Mouse (Mus musculus): Measurements from ENCODE around the gene Ift122. TPM values are rescaled to one million over a fixed set of nuclear protein-coding genes. Genes with fewer than 3 reads are reported as not detected.

Gene Ift122
- total and polyA plus RNA-seq, 3 experiments = 7.9 to 14.1 (median 8.6) TPM

DNA sequence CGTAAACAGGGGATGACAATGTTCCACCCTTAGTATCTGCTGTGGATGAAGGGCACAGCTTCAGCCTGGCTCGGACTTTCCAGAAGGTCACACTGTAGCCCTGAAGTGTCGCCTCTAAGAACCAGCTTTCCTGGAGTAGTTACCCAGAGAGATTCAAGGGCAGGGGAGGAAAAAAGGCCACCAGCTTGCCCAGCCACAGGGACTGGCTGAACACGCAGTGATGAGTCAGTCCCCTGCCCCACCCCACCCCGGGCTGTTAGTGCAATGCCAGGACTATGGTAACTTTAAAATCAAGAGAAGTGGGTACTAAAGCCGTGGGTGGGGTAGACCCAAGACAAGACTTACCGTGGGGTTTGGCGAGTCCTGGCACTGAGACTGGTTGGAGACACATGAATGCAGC lies 122.3 kb downstream of the Ift122 start:
- H3K27me3 ChIP-seq (replicated peaks) = no peaks in the 10 kb centered on the region
- peaks cover 16 to 63% of the 10 kb centered on the region in 2 experiments for H3K4me1 ChIP-seq (ENCODE audit: control insufficient read depth in 1 of 2, insufficient read depth in 2 of 2)
- in situ Hi-C loops (cut with MboI; ENCODE audit: low pct_ligation_motif_present, low pct_unique_long_range_greater_than_20kb, low sequenced_read_pairs) (no loop called here), dilution Hi-C loops (cut with MboI; ENCODE audit: extremely low pct_ligation_motif_present, extremely low pct_unique_long_range_greater_than_20kb, low sequenced_read_pairs) (no loop called here)
- peaks cover 61 to 98% of the 10 kb centered on the region in 2 experiments for H3K36me3 ChIP-seq (replicated peaks in 1 of 2; ENCODE audit: control insufficient read depth in 1 of 2, insufficient read depth in 1 of 2, low read length in 1 of 2)
- no peaks in the 10 kb centered on the region for H3K79me2 ChIP-seq (replicated peaks; ENCODE audit: control insufficient read depth, extremely low read depth, insufficient read depth, poor library complexity, severe bottlenecking)
- no peak overlapping the region for H3K9ac ChIP-seq (ENCODE audit: insufficient read depth, low read depth)
- H3K4me3 ChIP-seq (replicated peaks in 1 of 3; ENCODE audit: low read depth in 2 of 3, low read length in 2 of 3, poor library complexity in 1 of 3) = no peak overlapping the region
- DNase-seq (ENCODE audit: extremely low read depth) = no peak
- no peaks in the 10 kb centered on the region for H3K9me3 ChIP-seq (replicated peaks; ENCODE audit: low read length)
- no peak overlapping the region for H3K27ac ChIP-seq (ENCODE audit: insufficient read depth, low read depth)
- TF ChIP-seq JUN (IDR thresholded peaks at IDR 0.05; ENCODE audit: insufficient read depth, low read depth, low read length) (no peak), CTCF (conservative IDR thresholded peaks at IDR 0.05 in 1 of 2, IDR thresholded peaks at IDR 0.05 in 1 of 2; ENCODE audit: low read depth in 2 of 2, low read length in 2 of 2) (no peak), MAX (IDR thresholded peaks at IDR 0.05; ENCODE audit: low read length) (no peak), MXI1 (IDR thresholded peaks at IDR 0.05; ENCODE audit: low read depth, low read length) (no peak), E2F4 (IDR thresholded peaks at IDR 0.05; ENCODE audit: insufficient replicate concordance, low read depth, low read length) (no peak), RCOR1 (conservative IDR thresholded peaks at IDR 0.05; ENCODE audit: low read depth, low read length) (no peak), ZNF384 (IDR thresholded peaks at IDR 0.05; ENCODE audit: low read depth, low read length) (no peak), CHD2 (IDR thresholded peaks at IDR 0.05; ENCODE audit: low read length) (no peak), KAT2A (IDR thresholded peaks at IDR 0.05; ENCODE audit: insufficient replicate concordance, low read length) (no peak), POLR2AphosphoS2 (IDR thresholded peaks at IDR 0.05; ENCODE audit: low read depth, low read length) (no peak), JUND (conservative IDR thresholded peaks at IDR 0.05; ENCODE audit: low read depth, low read length) (no peak), ELF1 (IDR thresholded peaks at IDR 0.05; ENCODE audit: low read depth, low read length) (no peak), HCFC1 (IDR thresholded peaks at IDR 0.05; ENCODE audit: low read depth, low read length) (no peak), USF1 (IDR thresholded peaks at IDR 0.05; ENCODE audit: low read depth, low read length) (no peak)
- H3K4me2 ChIP-seq (ENCODE audit: insufficient read depth, low read depth, poor library complexity, severe bottlenecking) = no peak overlapping the region

Other genes starting within 250 kb of the Ift122 start
- 59.8 and 61.7 TPM in 2 replicates for gene Raf1, start 176.8 kb upstream of the Ift122 start, total RNA-seq (2012; rRNA removed)
- 76.8 and 79.2 TPM in 2 replicates for gene Raf1, start 176.8 kb upstream of the Ift122 start, total RNA-seq (2014; rRNA removed)
- 53.5 and 63.2 TPM in 2 replicates for gene Raf1, start 176.8 kb upstream of the Ift122 start, polyA plus RNA-seq (2012; ENCODE audit: insufficient read length, low read depth)
- gene Tmem40, start 91.1 kb upstream of the Ift122 start, total RNA-seq (2012; rRNA removed) = not detected in 2 replicates
- gene Tmem40, start 91.1 kb upstream of the Ift122 start, total RNA-seq (2014; rRNA removed) = not detected in 2 replicates
- gene Tmem40, start 91.1 kb upstream of the Ift122 start, polyA plus RNA-seq (2012; ENCODE audit: insufficient read length, low read depth) = not detected in 2 replicates
- 7.8 and 8.5 TPM in 2 replicates for gene Cand2, start 78.9 kb upstream of the Ift122 start, total RNA-seq (2012; rRNA removed)
- 3.6 and 3.9 TPM in 2 replicates for gene Cand2, start 78.9 kb upstream of the Ift122 start, total RNA-seq (2014; rRNA removed)
- gene Cand2, start 78.9 kb upstream of the Ift122 start, polyA plus RNA-seq (2012; ENCODE audit: insufficient read length, low read depth) = 14.2 and 17.1 TPM in 2 replicates
- 5,179 and 5,276 TPM in 2 replicates for gene Rpl32, start 44.7 kb upstream of the Ift122 start, total RNA-seq (2012; rRNA removed)
- gene Rpl32, start 44.7 kb upstream of the Ift122 start, total RNA-seq (2014; rRNA removed) = 7,033 and 7,473 TPM in 2 replicates
- 3,370 and 3,898 TPM in 2 replicates for gene Rpl32, start 44.7 kb upstream of the Ift122 start, polyA plus RNA-seq (2012; ENCODE audit: insufficient read length, low read depth)
- gene Efcab12, start 15.1 kb upstream of the Ift122 start, total RNA-seq (2012; rRNA removed) = 0.04 and 0.13 TPM in 2 replicates
- 0.08 and 0.12 TPM in 2 replicates for gene Efcab12, start 15.1 kb upstream of the Ift122 start, total RNA-seq (2014; rRNA removed)
- 0.54 and 0.60 TPM in 2 replicates for gene Efcab12, start 15.1 kb upstream of the Ift122 start, polyA plus RNA-seq (2012; ENCODE audit: insufficient read length, low read depth)
- 6.8 and 7.3 TPM in 2 replicates for gene Mbd4, start 99 bp upstream of the Ift122 start, total RNA-seq (2012; rRNA removed)
- gene Mbd4, start 99 bp upstream of the Ift122 start, total RNA-seq (2014; rRNA removed) = 11.3 and 12.2 TPM in 2 replicates
- 7.9 and 8.6 TPM in 2 replicates for gene Mbd4, start 99 bp upstream of the Ift122 start, polyA plus RNA-seq (2012; ENCODE audit: insufficient read length, low read depth)
- gene Rho, start 78.3 kb downstream of the Ift122 start, total RNA-seq (2012; rRNA removed) = 0.04 and 0.17 TPM in 2 replicates
- 0.04 TPM in 1 of 2 replicates, not detected in the other for gene Rho, start 78.3 kb downstream of the Ift122 start, total RNA-seq (2014; rRNA removed)
- not detected in 2 replicates for gene Rho, start 78.3 kb downstream of the Ift122 start, polyA plus RNA-seq (2012; ENCODE audit: insufficient read length, low read depth)
- 0.89 and 1.3 TPM in 2 replicates for gene H1foo, start 91.5 kb downstream of the Ift122 start, total RNA-seq (2012; rRNA removed)
- gene H1foo, start 91.5 kb downstream of the Ift122 start, total RNA-seq (2014; rRNA removed) = 0.77 and 0.90 TPM in 2 replicates
- 1.0 and 1.4 TPM in 2 replicates for gene H1foo, start 91.5 kb downstream of the Ift122 start, polyA plus RNA-seq (2012; ENCODE audit: insufficient read length, low read depth)
- gene Plxnd1, start 141.5 kb downstream of the Ift122 start, total RNA-seq (2012; rRNA removed) = 69.2 and 73.8 TPM in 2 replicates
- 20.4 and 27.7 TPM in 2 replicates for gene Plxnd1, start 141.5 kb downstream of the Ift122 start, total RNA-seq (2014; rRNA removed)
- 49.3 and 63.2 TPM in 2 replicates for gene Plxnd1, start 141.5 kb downstream of the Ift122 start, polyA plus RNA-seq (2012; ENCODE audit: insufficient read length, low read depth)